Mouse (Mus musculus): ENCODE data around the gene Lmbr1l. TPM values are rescaled to one million over a fixed set of nuclear protein-coding genes. Genes with fewer than 3 reads are reported as not detected.

The Lmbr1l gene
- total and polyA plus RNA-seq, 3 experiments, result 23.4 to 30.4 (median 27.9) TPM

GRCm38 (mm10) chr15:98880978-98881655 is 36.9 kb downstream of the Lmbr1l start:
- H3K27ac ChIP-seq (ENCODE audit: insufficient read depth, low read depth), result peak overlapping the region; percentile 70
- no peaks in the 10 kb centered on the region for H3K27me3 ChIP-seq (replicated peaks)
- peaks cover 9 to 32% of the 10 kb centered on the region in 2 experiments for H3K36me3 ChIP-seq (replicated peaks in 1 of 2; ENCODE audit: control insufficient read depth in 1 of 2, insufficient read depth in 1 of 2, low read length in 1 of 2)
- peak overlapping the region; percentile 99 for H3K4me2 ChIP-seq (ENCODE audit: insufficient read depth, low read depth, poor library complexity, severe bottlenecking)
- no peaks in the 10 kb centered on the region for H3K9me3 ChIP-seq (replicated peaks; ENCODE audit: low read length)
- TF ChIP-seq GABPA (IDR thresholded peaks at IDR 0.05; ENCODE audit: insufficient replicate concordance, low read depth, low read length) (no peak), E2F4 (IDR thresholded peaks at IDR 0.05; ENCODE audit: insufficient replicate concordance, low read depth, low read length) (no peak), TBP (conservative IDR thresholded peaks at IDR 0.05; ENCODE audit: low read depth, low read length) (peak; percentile 76), ETS1 (conservative IDR thresholded peaks at IDR 0.05; ENCODE audit: low read depth, low read length) (peak; percentile 48), MAX (IDR thresholded peaks at IDR 0.05; ENCODE audit: low read length) (peak; percentile 92), MEF2A (IDR thresholded peaks at IDR 0.05; ENCODE audit: borderline replicate concordance, low read depth, low read length) (no peak; the same call in 1 of the 2 replicates), JUND (conservative IDR thresholded peaks at IDR 0.05; ENCODE audit: low read depth, low read length) (no peak), HCFC1 (IDR thresholded peaks at IDR 0.05; ENCODE audit: low read depth, low read length) (peak; percentile 67), USF2 (conservative IDR thresholded peaks at IDR 0.05; ENCODE audit: low read depth, low read length) (peak; percentile 83), USF1 (IDR thresholded peaks at IDR 0.05; ENCODE audit: low read depth, low read length) (peak; percentile 92), CHD1 (IDR thresholded peaks at IDR 0.05; ENCODE audit: low read depth, low read length) (no peak), KAT2A (IDR thresholded peaks at IDR 0.05; ENCODE audit: insufficient replicate concordance, low read length) (no peak), POLR2AphosphoS2 (IDR thresholded peaks at IDR 0.05; ENCODE audit: low read depth, low read length) (no peak; the same call in 1 of the 2 replicates), JUN (IDR thresholded peaks at IDR 0.05; ENCODE audit: insufficient read depth, low read depth, low read length) (no peak), ZKSCAN1 (IDR thresholded peaks at IDR 0.05; ENCODE audit: borderline replicate concordance, low read depth, low read length) (no peak), ZNF384 (IDR thresholded peaks at IDR 0.05; ENCODE audit: low read depth, low read length) (no peak), ZC3H11A (IDR thresholded peaks at IDR 0.05; ENCODE audit: low read depth, low read length) (no peak), SMC3 (IDR thresholded peaks at IDR 0.05; ENCODE audit: low read depth, low read length) (no peak), MYC (IDR thresholded peaks at IDR 0.05; ENCODE audit: low read depth, low read length) (peak; percentile 96), ZMIZ1 (IDR thresholded peaks at IDR 0.05; ENCODE audit: low read depth, low read length) (no peak; the same call in 1 of the 2 replicates), TCF12 (IDR thresholded peaks at IDR 0.05; ENCODE audit: low read depth, low read length) (peak; percentile 65), RCOR1 (conservative IDR thresholded peaks at IDR 0.05; ENCODE audit: low read depth, low read length) (no peak), PAX5 (IDR thresholded peaks at IDR 0.05; ENCODE audit: low read length) (no peak), MAZ (IDR thresholded peaks at IDR 0.05; ENCODE audit: low read depth, low read length) (peak; percentile 87), NRF1 (IDR thresholded peaks at IDR 0.05; ENCODE audit: low read depth, low read length) (peak; percentile 89), MXI1 (IDR thresholded peaks at IDR 0.05; ENCODE audit: low read depth, low read length) (peak; percentile 93), CTCF (conservative IDR thresholded peaks at IDR 0.05 in 1 of 2, IDR thresholded peaks at IDR 0.05 in 1 of 2; ENCODE audit: low read depth in 2 of 2, low read length in 2 of 2) (peak in 1 of 2 experiments; percentile 52; a peak in 2 of 4 replicates), CHD2 (IDR thresholded peaks at IDR 0.05; ENCODE audit: low read length) (no peak), UBTF (IDR thresholded peaks at IDR 0.05; ENCODE audit: low read depth, low read length) (peak; percentile 57; the same call in 1 of the 2 replicates), SIN3A (IDR thresholded peaks at IDR 0.05; ENCODE audit: low read length) (peak; percentile 96), POLR2A (IDR thresholded peaks at IDR 0.05; ENCODE audit: low read depth, low read length) (peak; percentile 68), RAD21 (IDR thresholded peaks at IDR 0.05; ENCODE audit: low read depth, low read length) (no peak), BHLHE40 (IDR thresholded peaks at IDR 0.05; ENCODE audit: low read depth, low read length) (peak; percentile 89), NELFE (IDR thresholded peaks at IDR 0.05; ENCODE audit: low read depth, low read length) (peak; percentile 63), MAFK (IDR thresholded peaks at IDR 0.05; ENCODE audit: insufficient replicate concordance, low read length) (no peak), ELF1 (IDR thresholded peaks at IDR 0.05; ENCODE audit: low read depth, low read length) (peak; percentile 59), IRF4 (IDR thresholded peaks at IDR 0.05; ENCODE audit: low read depth, low read length) (peak; percentile 77), EP300 (IDR thresholded peaks at IDR 0.05; ENCODE audit: low read length) (no peak)
- in situ Hi-C loops (cut with MboI; ENCODE audit: low pct_ligation_motif_present, low pct_unique_long_range_greater_than_20kb, low sequenced_read_pairs), result no loop called here
- H3K4me1 ChIP-seq (ENCODE audit: control insufficient read depth in 1 of 2, insufficient read depth in 2 of 2), result peaks cover 7 to 27% of the 10 kb centered on the region in 2 experiments
- dilution Hi-C loops (cut with MboI; ENCODE audit: extremely low pct_ligation_motif_present, extremely low pct_unique_long_range_greater_than_20kb, low sequenced_read_pairs), result no loop called here
- peak; percentile 100 for DNase-seq (ENCODE audit: extremely low read depth)
- H3K79me2 ChIP-seq (replicated peaks; ENCODE audit: control insufficient read depth, extremely low read depth, insufficient read depth, poor library complexity, severe bottlenecking), result peaks cover 11% of the 10 kb centered on the region; the same call in 1 of the 2 replicates
- H3K4me3 ChIP-seq (replicated peaks in 1 of 3; ENCODE audit: low read depth in 2 of 3, low read length in 2 of 3, poor library complexity in 1 of 3), result peak overlapping the region; percentile 73 to 88 (median 85)
- peak overlapping the region; percentile 56 for H3K9ac ChIP-seq (ENCODE audit: insufficient read depth, low read depth)

Data from CH12.LX (cell line).